Mouse (Mus musculus) hindbrain, embryonic 11.5 days (tissue): ENCODE results near the gene Gkap1. TPM values are rescaled to one million over a fixed set of nuclear protein-coding genes. Genes with fewer than 3 reads are reported as not detected.

Experiments used
- ATAC-seq: fragments of 200-750 bp; cut with Nextera tagmentation; 2 replicates; pipeline ENCODE4 v1.8.0; 2017; ENCODE audit warnings: mild to moderate bottlenecking, moderate TSS enrichment, moderate library complexity; ENCODE audit not compliant: low FRiP score
- DNase-seq: peaks from one replicate; pipeline ENCODE4 v3.0.0-alpha.2; 2015; ENCODE audit warnings: low spot score
- H3K27ac ChIP-seq: fragments of 300-500 bp; sonication (generic); 2 replicates; pipeline ENCODE4 v1.5.1; 2014; ENCODE audit warnings: mild to moderate bottlenecking, low read depth, low read length
- H3K27me3 ChIP-seq: fragments of 300-500 bp; sonication (generic); 2 replicates; pipeline ENCODE4 v1.6.1; 2014; ENCODE audit warnings: mild to moderate bottlenecking, low read length, moderate library complexity, mixed read lengths; ENCODE audit not compliant: control insufficient read depth, insufficient read depth
- H3K36me3 ChIP-seq: fragments of 300-500 bp; sonication (generic); 2 replicates; pipeline ENCODE4 v1.6.1; 2014; ENCODE audit warnings: mild to moderate bottlenecking, low read length, moderate library complexity, mixed read lengths; ENCODE audit not compliant: control insufficient read depth, insufficient read depth
- H3K4me1 ChIP-seq: fragments of 300-500 bp; sonication (generic); replicated peaks from 2 replicates; pipeline ENCODE4 v1.6.1; 2014; ENCODE audit warnings: low read length, mixed read lengths; ENCODE audit not compliant: control insufficient read depth, insufficient read depth
- H3K4me2 ChIP-seq: fragments of 300-500 bp; sonication (generic); replicated peaks from 2 replicates; pipeline ENCODE4 v1.6.1; 2014; ENCODE audit warnings: mild to moderate bottlenecking, low read depth, low read length
- H3K4me3 ChIP-seq: fragments of 300-500 bp; sonication (generic); 2 replicates; pipeline ENCODE4 v1.5.1; 2014; ENCODE audit warnings: low read depth, low read length
- H3K9ac ChIP-seq: fragments of 300-500 bp; sonication (generic); 2 replicates; pipeline ENCODE4 v1.6.1; 2014; ENCODE audit warnings: low read depth, low read length
- H3K9me3 ChIP-seq: fragments of 300-500 bp; sonication (generic); 2 replicates; pipeline ENCODE4 v1.6.1; 2016; ENCODE audit warnings: low read length; ENCODE audit not compliant: control insufficient read depth
- WGBS: fragments of 180-500 bp; shearing (Covaris S2); extraction: QIAGEN DNeasy Blood & Tissue Kit; methylation state at CpG from one replicate; pipeline ENCODE4 v1.1.7; 2014; 5-methylcytosine and 5-hydroxymethylcytosine counted together
- polyA plus RNA-seq: library from polyadenylated mRNA; unstranded; fragments of >200 nt; fragmentation: Nextera tagmentation; extraction: Ambion mirVana; gene quantifications from 2 replicates; pipeline ENCODE4 v1.2.1, GENCODE M21; 2014

Gene Gkap1
- polyA plus RNA-seq, 1 experiment from 2014 or later = 37.3 TPM

DNA sequence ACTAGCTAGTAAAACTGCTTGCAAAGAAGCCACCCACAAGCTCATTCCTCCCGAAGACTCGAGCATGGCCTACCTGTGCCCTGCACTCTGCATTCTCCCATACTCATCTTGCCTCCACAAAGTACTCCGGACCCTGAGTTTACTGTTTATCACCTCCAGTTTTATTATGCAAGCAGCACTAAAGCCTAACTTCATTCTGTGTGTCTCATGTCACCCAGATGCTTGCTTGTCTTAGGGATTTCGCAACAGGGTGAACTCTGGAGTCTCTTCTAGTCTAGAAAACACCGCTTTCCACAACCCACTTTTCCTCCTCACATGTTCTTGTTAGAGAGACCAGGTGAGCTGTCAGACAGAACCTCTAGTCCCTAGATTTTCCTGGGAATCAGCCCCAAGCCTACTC, 26.5 kb downstream of the Gkap1 start:
- H3K4me1 ChIP-seq = no peaks in the 10 kb centered on the region
- H3K9me3 ChIP-seq = no peaks in the 10 kb centered on the region
- no peak for DNase-seq
- ATAC-seq = no peak
- no peak overlapping the region for H3K4me3 ChIP-seq
- no peaks in the 10 kb centered on the region for H3K36me3 ChIP-seq
- H3K9ac ChIP-seq = no peak overlapping the region
- H3K27ac ChIP-seq = no peak overlapping the region
- 92% methylated on average over 5 of the region's 5 CpGs for WGBS
- H3K4me2 ChIP-seq = no peak overlapping the region
- H3K27me3 ChIP-seq = no peaks in the 10 kb centered on the region

DNA sequence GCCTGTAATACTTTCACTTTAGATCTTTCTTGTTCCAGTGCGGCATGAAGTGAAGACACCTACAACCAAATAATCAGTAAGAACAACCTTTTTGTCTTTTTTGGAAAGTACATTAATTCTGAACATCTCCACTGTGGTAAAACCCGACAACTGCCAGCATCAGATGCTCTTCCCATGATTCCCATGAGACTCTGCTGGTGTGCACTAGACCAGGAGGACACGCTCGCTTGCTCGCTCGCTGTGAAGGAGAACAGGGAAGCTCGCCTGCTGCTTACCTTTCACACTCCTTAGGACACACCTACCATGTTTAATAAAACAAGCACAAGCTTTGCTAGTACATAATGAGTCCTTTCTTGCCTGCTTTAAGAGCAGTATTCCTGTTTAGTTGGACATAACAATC, 39.0 kb downstream of the Gkap1 start:
- DNase-seq (no peak), ATAC-seq (no peak)
- H3K36me3 ChIP-seq = no peaks in the 10 kb centered on the region
- H3K9ac ChIP-seq = no peak overlapping the region
- WGBS = 88% methylated on average over 7 of the region's 7 CpGs
- no peak overlapping the region for H3K4me3 ChIP-seq
- no peaks in the 10 kb centered on the region for H3K4me1 ChIP-seq
- no peak overlapping the region for H3K27ac ChIP-seq
- no peaks in the 10 kb centered on the region for H3K27me3 ChIP-seq
- no peaks in the 10 kb centered on the region for H3K9me3 ChIP-seq
- H3K4me2 ChIP-seq = no peak overlapping the region

DNA sequence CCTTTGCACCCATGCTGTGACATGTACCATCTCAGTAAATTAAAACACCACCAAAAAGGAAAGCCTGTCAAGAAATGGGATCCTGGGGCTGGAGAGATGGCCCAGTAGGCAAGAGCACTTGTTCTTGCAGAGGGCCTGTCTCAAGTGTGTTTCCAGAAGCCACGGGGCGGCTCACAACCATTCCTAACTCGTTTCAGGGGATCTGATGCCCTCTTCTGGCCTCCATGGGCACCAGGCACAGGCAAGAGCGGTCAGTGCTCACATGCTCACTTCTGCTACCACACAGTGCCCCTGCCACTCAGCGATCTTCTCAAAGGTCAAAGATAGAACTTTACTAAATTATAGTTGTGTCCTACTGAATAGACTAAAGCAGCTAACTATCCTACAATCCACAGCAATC, 42.9 kb downstream of the Gkap1 start:
- ATAC-seq (no peak), DNase-seq (peak; percentile 18)
- Histone ChIP-seq H3K4me3 (no peak overlapping the region), H3K4me1 (no peaks in the 10 kb centered on the region), H3K36me3 (no peaks in the 10 kb centered on the region), H3K4me2 (no peak overlapping the region), H3K9ac (no peak overlapping the region), H3K9me3 (no peaks in the 10 kb centered on the region), H3K27me3 (no peaks in the 10 kb centered on the region), H3K27ac (no peak overlapping the region)
- 47% methylated on average over 5 of the region's 5 CpGs for WGBS

DNA sequence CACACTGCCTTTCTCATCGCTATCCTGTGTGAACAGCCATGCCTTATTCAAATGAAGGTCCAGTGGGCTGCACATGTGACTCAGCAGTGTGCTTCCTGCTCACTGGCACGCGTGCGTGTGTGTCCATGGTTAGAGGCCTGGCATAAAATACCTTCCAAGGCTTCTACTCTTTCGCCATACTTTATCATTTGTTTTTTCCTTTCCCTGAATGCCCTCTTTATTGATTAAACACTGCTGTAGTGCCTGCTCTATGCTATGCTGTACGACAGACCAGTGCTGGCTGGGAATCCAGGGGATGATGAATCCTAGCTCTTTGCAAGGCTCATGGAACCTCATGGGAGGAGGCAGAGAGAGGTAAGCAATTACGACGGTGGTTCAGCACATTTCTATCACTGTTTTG, 43.4 kb downstream of the Gkap1 start:
- Histone ChIP-seq H3K9ac (no peak overlapping the region), H3K36me3 (no peaks in the 10 kb centered on the region), H3K4me1 (no peaks in the 10 kb centered on the region), H3K27me3 (no peaks in the 10 kb centered on the region), H3K9me3 (no peaks in the 10 kb centered on the region), H3K4me3 (no peak overlapping the region), H3K27ac (no peak overlapping the region), H3K4me2 (no peak overlapping the region)
- DNase-seq (no peak), ATAC-seq (no peak)
- 91% methylated on average over 8 of the region's 8 CpGs for WGBS

DNA sequence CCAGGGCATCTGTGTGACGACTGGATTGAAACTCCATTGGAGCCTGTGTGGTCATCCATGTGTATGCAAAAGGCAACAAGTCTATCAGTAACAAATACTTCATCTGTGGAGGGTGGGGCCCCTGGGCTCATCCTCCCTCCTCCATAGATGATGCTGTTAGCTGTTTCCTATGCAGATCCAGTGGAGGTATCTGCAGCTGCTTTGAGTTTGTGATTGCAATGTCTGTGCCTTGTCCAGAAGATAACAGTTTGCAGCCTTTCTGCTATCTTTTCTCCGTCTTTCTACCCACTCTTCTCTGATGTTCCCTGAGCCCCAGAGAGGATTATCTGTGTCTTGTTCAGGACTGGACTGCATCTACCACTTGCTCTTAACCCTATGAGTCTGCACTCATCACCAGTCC, 46.9 kb downstream of the Gkap1 start:
- no peak overlapping the region for H3K4me3 ChIP-seq
- ATAC-seq = no peak
- H3K27me3 ChIP-seq = no peaks in the 10 kb centered on the region
- no peak overlapping the region for H3K27ac ChIP-seq
- H3K4me2 ChIP-seq = no peak overlapping the region
- whole genome bisulfite sequencing = 85% methylated on average over 2 of the region's 2 CpGs
- no peak for DNase-seq
- no peaks in the 10 kb centered on the region for H3K36me3 ChIP-seq
- H3K4me1 ChIP-seq = no peaks in the 10 kb centered on the region
- H3K9me3 ChIP-seq = no peaks in the 10 kb centered on the region
- H3K9ac ChIP-seq = no peak overlapping the region

DNA sequence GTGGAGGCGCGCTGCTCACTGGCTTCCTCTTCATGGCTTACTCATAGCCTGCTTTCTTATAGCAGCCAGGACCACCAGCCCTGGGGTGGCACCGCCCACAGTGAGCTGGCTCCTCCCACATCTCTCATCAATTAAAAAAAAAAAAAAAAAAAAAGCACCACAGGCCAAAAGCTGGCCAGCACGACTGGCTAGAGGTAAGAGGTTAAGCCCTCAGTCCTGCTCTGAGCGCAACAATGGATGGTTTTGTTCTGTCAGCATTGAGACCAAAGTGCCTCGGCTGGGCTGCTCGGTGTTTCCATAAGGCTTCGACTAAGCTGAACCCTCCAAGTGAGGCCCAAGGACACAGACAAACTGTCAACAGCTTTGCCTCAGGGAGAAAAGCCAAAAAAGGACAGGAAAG, 49.8 kb downstream of the Gkap1 start:
- DNase-seq (no peak), ATAC-seq (no peak)
- H3K4me2 ChIP-seq = no peak overlapping the region
- no peaks in the 10 kb centered on the region for H3K9me3 ChIP-seq
- H3K27ac ChIP-seq = no peak overlapping the region
- H3K36me3 ChIP-seq = no peaks in the 10 kb centered on the region
- no peaks in the 10 kb centered on the region for H3K27me3 ChIP-seq
- H3K4me1 ChIP-seq = no peaks in the 10 kb centered on the region
- 64% methylated on average over 8 of the region's 8 CpGs for WGBS
- no peak overlapping the region for H3K4me3 ChIP-seq
- H3K9ac ChIP-seq = no peak overlapping the region

DNA sequence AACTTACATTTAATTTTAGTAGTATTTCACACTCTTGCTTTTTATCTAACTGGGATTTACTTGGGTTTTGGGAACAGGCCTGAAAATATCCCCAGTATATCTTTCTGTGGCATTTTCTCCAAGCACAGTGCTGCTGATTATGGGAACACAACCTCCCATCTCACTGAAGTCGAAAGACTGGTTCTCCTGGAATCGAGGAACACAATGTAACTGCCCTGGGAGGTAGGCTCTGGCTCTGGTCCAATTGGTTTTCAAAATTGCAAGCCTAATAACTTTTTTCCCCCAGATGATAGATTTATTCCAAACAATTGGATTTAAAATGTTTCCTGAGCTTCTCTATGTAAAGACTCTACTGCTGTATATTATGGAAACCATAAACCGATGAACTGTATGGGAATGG, 55.3 kb downstream of the Gkap1 start:
- no peaks in the 10 kb centered on the region for H3K36me3 ChIP-seq
- no peaks in the 10 kb centered on the region for H3K9me3 ChIP-seq
- no peak overlapping the region for H3K9ac ChIP-seq
- DNase-seq (no peak), ATAC-seq (no peak)
- WGBS = 82% methylated on average over 3 of the region's 3 CpGs
- H3K4me1 ChIP-seq = no peaks in the 10 kb centered on the region; the same call in 1 of the 2 replicates
- H3K4me3 ChIP-seq = no peak overlapping the region
- H3K27ac ChIP-seq = no peak overlapping the region
- H3K4me2 ChIP-seq = no peak overlapping the region
- H3K27me3 ChIP-seq = no peaks in the 10 kb centered on the region

DNA sequence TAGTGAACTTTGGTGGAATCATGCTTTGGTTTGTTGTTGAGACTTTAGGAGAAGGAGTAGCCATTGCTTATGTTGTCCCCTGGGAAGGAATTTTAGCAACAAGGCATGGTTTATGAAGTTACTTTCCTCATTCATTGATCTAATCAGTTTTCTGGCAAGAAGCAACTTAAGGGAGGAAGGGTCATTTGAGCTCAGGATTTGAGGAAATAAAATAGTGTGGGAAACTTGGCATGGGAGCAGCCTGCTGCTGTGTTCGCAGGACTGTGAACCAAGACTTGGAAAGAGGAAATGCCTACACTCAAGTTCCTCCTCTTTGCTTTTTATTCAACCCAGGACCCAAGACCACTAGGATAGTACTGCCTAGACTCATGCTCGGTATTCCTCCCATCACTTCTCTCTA, 58.0 kb downstream of the Gkap1 start:
- Histone ChIP-seq H3K36me3 (no peaks in the 10 kb centered on the region), H3K27ac (no peak overlapping the region), H3K4me2 (no peak overlapping the region), H3K4me1 (no peaks in the 10 kb centered on the region; the same call in none of the 2 replicates), H3K9ac (no peak overlapping the region), H3K4me3 (no peak overlapping the region), H3K27me3 (no peaks in the 10 kb centered on the region), H3K9me3 (no peaks in the 10 kb centered on the region)
- 92% methylated on average over 2 of the region's 2 CpGs for WGBS
- no peak for ATAC-seq
- no peak for DNase-seq

DNA sequence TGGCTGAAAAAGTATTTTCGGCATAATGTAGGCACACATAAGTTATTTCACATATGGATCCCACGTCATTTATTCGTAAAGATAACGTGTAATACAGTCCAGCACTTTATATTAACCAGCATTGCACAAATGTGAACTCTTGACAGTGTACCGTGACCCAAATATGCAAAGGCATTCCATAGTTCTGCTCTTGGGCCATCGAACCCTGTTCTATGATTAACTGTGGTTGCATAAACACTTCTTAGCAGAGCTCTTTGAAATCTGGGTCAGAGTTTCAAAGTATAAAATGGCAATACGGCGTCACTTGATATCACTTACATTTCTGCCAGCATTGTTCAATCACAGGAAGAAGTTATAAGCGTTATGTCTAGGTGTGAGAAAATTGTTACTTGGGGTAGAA, 59.1 kb downstream of the Gkap1 start:
- 91% methylated on average over 9 of the region's 9 CpGs for WGBS
- peak overlapping the region; percentile 99; the same call in 1 of the 2 replicates for H3K4me3 ChIP-seq
- H3K4me1 ChIP-seq = no peaks in the 10 kb centered on the region; the same call in none of the 2 replicates
- H3K9me3 ChIP-seq = no peaks in the 10 kb centered on the region
- ATAC-seq = no peak
- H3K4me2 ChIP-seq = peak overlapping the region; percentile 62; the same call in 1 of the 2 replicates
- no peak overlapping the region for H3K27ac ChIP-seq
- no peaks in the 10 kb centered on the region for H3K36me3 ChIP-seq
- no peak for DNase-seq
- H3K27me3 ChIP-seq = no peaks in the 10 kb centered on the region
- peak overlapping the region; percentile 95; the same call in 1 of the 2 replicates for H3K9ac ChIP-seq
